Mouse (Mus musculus) neutrophil, adult 5-6 weeks (primary cell): ENCODE results near the gene Ribc1. TPM values are rescaled to one million over a fixed set of nuclear protein-coding genes. Genes with fewer than 3 reads are reported as not detected.

Experiments
- ATAC-seq: fragments of 151-379, 151-347 bp; 2 replicates; pipeline ENCODE4 v1.8.0; 2017; ENCODE audit warnings: mild to moderate bottlenecking, moderate TSS enrichment; ENCODE audit not compliant: insufficient number of reproducible peaks, poor library complexity, low FRiP score, severe bottlenecking; ENCODE audit errors: extremely low read depth
- total RNA-seq: library from RNA; stranded (forward); fragments of 200-1000 nt; gene quantifications from 2 replicates; pipeline ENCODE4 v1.2.3, GENCODE M21; 2017

Ribc1 gene
- 1.6 and 4.1 TPM in 2 replicates for total RNA-seq

DNA sequence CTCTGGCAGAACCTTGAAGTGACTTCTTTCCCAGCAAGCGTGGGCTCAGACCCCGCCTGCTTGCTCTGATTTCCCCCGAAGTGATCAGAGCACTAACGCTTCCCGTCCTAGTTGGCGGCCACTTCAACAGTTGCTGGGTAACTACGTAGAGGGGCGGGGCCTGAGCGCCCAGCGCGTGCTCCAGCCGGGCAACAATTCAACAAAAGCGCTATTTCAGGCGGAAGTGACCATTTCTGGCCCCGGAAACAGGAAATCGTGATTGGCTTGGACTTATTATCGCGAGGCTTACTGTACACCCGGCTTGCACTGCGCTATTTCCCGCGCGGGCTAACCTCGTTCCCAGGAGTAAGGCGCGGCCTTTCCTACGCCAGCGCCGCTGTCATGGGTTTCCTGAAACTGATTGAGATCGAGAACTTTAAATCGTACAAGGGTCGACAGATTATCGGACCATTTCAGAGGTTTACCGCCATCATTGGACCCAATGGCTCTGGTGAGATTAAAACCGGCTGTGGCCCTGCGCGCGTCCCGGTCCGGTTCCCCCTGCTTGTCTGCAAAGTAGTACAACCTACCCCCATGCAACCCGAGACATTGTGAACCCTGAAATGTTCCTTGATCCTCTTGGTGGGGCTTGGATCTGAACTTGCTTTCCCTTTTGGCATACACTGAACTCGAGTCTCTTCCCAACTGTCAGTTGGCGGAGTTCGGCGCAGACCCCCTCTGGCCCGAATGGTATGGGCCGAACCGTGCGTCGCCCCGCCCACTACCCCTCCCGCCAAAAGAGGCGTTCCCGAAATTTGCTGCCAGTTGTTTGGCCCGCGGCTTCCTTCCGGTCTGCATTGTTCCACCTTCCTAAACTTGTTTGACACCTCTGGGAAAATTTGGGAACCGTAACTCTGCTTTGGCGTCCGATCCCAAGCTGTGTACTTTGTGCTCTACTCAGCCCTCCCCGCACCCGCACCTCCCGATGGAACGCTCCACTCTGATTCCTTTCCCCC lies at the start of gene Ribc1, which contains the start of gene Smc1a:
Ribc1 (minus strand) TSS at position 145 of the 995 bp plus-strand sequence.
Smc1a (plus strand) TSS at position 278 of the 995 bp plus-strand sequence.
- peak; percentile 97 for ATAC-seq

DNA sequence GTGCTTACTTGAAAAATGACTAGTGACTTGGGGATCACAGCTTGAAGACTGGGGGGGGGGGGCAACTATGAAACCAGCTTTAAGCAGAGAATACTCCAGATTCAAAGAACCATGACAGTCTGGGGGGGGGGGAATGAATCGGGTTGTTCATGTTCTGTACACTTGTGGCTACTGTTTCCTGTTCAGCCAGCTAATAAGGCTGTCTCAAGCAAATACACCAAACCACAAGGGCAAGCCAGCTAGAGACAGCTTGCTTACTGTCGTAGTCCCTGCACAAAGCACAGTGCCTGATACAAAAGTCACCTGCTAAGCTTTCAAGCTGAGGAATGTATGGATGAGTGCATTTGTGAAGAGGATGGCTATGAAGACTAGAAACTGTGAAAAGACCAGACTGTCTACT lies 49.6 kb upstream of the Ribc1 start:
- no peak for ATAC-seq

DNA sequence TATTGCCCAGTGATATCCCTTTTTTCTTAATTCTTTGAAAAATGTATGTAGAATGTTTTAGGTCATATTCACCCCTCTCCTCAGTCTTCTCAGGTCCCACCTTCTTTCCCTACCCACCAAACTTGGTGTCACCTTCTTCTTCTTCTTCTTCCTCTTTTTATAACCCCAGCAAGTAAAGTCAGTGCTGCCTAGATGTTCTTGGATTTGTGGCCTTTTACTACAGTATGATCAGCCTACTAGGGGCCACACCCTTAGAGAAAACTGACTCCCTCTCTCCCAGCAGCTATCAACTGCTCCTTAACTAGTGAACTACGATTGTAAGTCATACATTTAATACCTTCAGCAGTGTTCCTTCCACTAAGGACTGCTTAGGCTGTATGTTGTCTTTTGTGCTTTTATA lies 38.0 kb upstream of the Ribc1 start:
- no peak for ATAC-seq

DNA sequence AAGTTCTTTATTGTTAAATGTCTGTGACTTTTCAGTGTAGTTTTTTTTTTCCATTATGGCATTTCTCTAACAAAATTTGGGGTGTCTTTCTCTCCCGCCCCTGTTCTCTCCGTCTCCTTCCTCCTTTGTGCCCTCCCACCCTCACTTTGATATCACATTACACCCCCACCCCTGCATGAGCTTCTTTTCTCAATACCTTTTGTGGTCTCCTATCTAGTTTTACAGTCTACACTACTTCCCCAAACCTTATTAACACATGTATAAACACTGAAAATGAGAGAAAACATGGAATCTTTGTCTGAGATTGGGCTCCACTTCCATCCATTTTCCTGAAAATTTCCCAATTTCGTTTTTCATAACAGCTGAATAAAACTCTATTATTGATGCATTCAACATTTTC lies 36.5 kb upstream of the Ribc1 start:
- ATAC-seq: no peak

DNA sequence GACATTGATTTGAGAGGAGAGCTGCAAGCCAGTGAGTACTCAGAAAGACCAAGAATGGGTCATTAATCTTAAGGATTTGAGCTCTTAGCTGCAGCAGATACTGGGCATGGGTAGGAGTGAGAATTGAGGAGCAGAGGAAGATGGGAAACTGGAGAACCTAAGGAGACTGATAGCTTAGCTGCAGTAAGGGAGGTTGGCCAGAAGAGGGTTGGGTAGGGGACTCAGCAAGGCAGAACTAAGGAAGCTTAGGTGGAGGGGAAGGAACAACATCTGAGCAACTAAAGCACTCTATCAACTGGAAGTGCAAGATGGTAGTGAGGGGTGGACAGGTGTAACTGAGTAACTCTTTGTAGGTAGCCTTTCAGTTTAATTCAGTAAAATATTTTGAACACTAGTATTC lies 31.1 kb upstream of the Ribc1 start:
- no peak for ATAC-seq

DNA sequence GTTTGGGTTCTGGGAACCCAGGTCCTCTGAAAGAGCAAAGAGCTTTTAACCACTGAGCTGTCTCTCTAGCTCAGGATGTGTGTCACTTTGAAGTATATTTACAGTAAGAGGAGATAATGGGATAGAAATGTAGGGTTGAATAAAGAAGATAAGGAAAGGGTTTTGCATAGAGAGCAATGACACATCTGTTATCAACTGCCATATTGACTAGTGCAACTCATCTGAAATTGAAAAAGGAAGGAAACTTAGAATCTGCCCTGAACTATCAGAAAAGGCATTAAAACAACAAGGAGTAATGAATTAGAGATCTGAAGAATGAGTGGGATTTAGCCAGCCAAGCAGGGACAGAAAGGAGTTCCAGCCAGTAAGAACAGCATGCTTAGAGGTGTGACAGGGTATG lies 23.8 kb upstream of the Ribc1 start:
- no peak for ATAC-seq

DNA sequence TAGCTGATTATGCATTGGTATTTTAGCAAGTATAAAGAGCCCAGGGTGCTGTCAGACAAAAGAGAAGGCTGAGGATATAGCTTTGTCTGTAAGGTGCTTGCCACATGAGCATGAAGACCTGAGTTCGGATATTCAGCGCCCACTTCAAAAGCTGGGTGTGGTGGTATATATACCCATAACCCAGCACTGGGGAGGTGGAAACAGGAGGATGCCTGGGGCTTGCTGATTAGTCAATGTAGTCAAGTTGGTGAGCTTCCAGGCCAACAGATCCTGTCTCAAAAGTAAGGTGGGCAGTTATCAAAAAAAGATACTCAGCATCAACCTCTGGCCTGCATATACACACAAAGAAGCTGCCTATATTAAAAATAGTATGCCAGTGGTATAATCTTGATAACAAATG lies 3.2 kb upstream of the Ribc1 start:
- no peak for ATAC-seq

DNA sequence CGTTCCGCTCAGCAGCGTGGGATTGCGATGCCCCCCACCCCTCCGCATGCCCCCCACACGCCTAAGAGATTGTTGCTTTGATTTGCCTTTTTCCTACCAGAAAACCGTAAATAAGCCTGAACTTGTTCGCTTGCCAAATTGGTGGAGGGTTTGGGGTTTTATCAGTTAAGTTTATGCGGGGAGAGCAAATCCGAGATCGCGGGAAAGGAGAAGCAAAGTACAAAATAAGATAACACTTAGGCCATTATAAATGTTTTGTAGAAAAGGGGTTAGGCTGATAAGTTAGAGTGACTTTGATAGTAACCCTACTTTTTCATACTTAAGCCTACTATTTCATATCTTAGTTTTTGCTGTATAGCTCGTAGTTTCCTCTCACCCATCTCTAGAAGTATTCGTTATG lies 1.1 kb upstream of the Ribc1 start:
- no peak for ATAC-seq

DNA sequence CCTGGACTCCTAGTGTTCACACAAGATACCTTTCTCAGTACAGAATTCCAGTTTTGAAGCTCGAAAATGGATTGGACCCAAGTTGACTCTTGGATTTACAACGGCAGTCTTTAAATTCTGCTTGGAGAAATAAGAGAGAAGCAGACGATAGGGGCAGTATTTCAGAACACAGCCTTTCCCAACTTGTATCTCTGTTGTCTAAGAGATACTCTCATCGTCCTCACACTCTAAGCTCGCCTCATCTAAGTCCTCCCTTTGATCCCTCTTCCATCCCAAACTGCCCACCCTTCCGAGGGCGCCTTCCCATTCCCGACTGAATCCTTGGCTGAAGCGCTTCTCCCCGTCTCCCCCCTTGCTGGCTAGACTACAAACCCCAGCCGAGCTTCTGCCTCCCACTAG lies 344 bp downstream of the Ribc1 start:
- ATAC-seq: no peak

DNA sequence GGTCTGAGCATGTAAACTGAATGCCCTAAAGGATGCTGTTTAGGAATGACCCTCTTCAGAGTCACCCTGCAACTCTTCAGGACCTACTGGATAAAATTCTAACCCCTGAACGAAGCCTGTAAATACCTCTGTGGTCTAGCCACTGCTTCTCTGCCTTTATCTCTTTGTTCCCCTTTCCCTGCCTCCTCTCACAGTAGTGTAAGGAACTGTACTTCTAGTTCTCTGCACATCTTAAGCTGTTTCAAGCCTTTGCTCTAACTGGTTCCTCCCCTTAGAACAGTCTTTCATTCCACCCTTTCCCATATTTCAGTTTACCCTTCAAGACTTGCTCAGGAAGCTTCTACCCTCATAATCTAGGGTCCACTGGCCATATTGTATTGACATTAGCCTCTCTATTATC lies 8.2 kb downstream of the Ribc1 start:
- ATAC-seq: no peak

DNA sequence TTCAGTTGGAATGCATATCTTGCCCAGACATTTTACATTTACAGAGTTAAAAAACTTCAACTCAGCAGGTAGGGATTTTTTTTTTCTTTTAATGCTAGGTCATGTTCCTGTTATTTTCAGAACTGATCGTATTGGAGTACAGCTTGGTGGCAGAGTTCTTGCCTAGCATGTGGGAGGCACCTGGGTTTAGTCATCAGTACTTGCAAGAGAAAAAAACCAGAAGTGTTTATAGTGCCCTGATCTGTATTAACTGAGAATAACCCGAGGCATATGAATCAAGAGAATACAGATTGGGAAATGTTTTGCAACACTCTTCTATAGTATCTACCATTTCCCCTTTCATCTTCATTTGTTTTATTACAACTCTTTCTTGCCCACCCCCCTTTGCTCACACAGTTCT lies 13.2 kb downstream of the Ribc1 start:
- ATAC-seq: no peak

DNA sequence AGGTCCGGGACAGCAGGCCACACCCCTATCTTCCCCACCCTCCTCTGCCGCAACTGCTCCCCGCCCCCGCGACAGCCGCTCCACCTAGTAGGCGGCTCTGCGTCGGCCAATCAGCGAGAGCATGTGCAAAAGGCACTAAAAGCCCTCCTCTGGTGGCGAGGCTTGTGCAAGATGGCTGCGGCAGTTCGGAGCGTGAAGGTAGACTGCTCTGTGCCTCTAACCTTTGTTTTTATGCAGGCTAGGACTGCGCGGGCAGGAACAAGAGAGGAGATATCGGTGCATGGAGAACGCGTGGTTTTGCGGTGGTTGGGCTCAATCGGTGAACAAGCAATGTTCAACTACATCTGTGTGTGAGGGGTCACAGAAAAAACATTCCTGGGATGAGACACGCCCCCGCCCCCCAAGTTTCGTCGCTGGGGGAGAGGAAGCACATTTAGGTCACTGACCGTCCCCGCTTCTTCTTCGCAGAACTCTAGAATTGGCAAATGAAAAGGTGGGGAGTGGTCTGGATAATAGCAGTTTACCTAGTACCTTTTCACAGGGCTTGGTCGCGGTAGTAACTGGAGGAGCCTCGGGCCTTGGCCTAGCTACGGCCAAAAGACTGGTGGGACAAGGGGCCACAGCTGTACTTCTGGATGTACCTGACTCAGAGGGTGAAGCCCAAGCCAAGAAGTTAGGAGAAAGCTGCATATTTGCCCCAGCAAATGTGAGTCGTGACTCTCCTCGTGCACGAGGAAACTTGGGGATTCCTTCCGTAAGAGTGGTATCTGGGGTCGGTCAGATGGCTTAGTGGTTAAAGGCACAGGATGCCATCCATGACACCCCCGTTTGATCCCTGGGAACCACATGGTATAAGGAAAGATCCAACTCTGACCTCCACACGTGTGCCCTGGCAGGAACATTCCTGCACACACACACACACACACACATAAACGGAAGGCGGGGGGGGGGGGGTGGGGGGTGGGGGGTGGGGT lies 14.1 kb downstream of the Ribc1 start, which contains the start of gene Hsd17b10:
Hsd17b10 (plus strand) TSS at position 109 of the 974 bp plus-strand sequence.
- peak; percentile 97 for ATAC-seq

DNA sequence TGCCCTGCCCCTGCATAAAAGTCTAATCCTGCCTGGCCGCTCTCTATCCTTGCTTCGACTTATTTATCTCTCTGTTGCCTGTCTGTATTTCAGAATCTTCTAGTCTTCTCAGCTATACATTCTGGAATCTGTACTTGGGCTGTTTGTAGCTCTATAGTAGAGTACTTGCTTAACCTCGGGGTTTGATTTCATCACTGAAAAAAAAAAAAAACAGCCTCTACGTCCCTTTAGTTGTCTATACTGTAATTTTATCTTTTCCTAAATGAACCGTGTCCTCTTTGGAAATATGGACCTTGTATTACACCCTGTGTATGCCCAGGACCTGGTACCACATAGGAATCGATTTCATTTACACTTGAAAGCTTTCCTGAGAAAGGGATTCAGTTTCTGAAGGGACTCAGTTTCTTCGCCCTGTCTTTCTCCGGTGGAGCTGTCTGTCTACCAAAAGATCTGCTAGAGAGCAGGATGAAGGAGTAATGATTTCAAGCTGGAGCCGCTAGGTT lies 14.9 kb downstream of the Ribc1 start:
- no peak for ATAC-seq

DNA sequence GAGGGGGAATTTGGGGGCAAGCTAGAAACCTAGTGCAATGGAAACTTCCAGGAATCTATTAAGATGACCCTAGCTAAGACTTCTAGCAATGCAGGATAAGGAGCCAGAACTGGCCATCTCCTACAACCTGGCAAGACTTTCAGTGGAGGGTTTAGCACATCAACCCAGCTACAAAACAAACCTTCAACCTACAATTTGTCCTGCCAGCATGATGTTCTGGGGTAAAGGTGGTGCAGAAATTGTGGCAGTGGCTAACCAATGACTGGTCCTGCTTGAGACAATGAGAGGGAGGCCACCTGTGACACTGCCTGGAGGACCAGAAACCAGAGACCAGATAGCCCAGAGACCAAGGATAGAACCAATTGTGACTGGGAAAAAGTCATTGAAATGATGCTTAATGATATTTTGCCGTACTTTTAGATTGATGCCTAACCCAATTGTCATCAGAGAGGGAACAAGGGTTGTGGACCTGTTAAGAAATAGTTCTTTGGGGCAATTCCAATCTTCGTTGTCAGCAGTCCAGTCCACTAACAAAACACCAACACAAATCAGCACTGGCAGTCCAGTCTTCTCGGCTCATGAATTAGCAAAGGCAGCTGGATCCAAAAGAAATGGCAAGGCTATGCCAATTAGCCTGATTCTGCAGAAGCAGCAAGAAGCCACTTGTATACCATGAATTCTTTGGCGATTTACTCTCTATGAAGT lies 16.9 kb downstream of the Ribc1 start:
- no peak for ATAC-seq

Other genes with a start within 250 kb of the Ribc1 start
- 151 and 155 TPM in 2 replicates for gene Huwe1, start 215.5 kb downstream of the Ribc1 start, total RNA-seq
- gene Hsd17b10, start 14.4 kb downstream of the Ribc1 start, total RNA-seq: 23.2 and 24.1 TPM in 2 replicates
- gene Smc1a, start 133 bp upstream of the Ribc1 start, total RNA-seq: 133 and 134 TPM in 2 replicates
- gene Iqsec2, start 128.0 kb upstream of the Ribc1 start, total RNA-seq: 0.23 and 0.74 TPM in 2 replicates
- 69.0 and 73.4 TPM in 2 replicates for gene Kdm5c, start 216.7 kb upstream of the Ribc1 start, total RNA-seq